Comparison of ENCODE assay signal across 19 mouse cellular contexts in genomic region chr1:91993658-91994165, GRCm38 (mm10).
DNase-seq lines count a peak whose midpoint lies in the region; ATAC-seq and TF ChIP-seq lines count a peak whose summit lies in the region.
"Had no signal": no experiment of that assay in that cellular context is flagged by ENCODE, and none has a peak within 500 bp of the region (broad histone marks: within the 10 kb centered on the region; RNA-seq: fewer than 3 reads in every experiment).

No protein-coding gene starts in this region.

- no peak overlapping the region for H3K9ac ChIP-seq in CH12.LX (ENCODE audit: insufficient read depth, low read depth)
- no peak overlapping the region for H3K9ac ChIP-seq in kidney, postnatal 0 days (ENCODE audit: low read depth, low read length)
- H3K9ac ChIP-seq: forebrain, embryonic 15.5 days; heart, embryonic 13.5 days; liver, embryonic 13.5 days had no signal

- peak; percentile 35 to 42 for DNase-seq in cerebellum, postnatal 14 days
- no peak for DNase-seq in cerebellum, postnatal 4 days (ENCODE audit: low spot score in 2 of 2)
- DNase-seq in CH12.LX (ENCODE audit: extremely low read depth) = peak; percentile 13
- peak; percentile 64 for DNase-seq in kidney, adult 11 months
- DNase-seq in kidney, postnatal 0 days (ENCODE audit: low spot score) = peak; percentile 55
- no peak for DNase-seq in thymus, adult 2 months
- no peak for DNase-seq in thymus, postnatal 36 days
- no peak for DNase-seq in spleen, adult 18-20 months
- DNase-seq: adrenal gland, postnatal 25 days; cerebellum, postnatal 36 days; heart, postnatal 36 days; liver, embryonic 13.5 days; midbrain, embryonic 14.5 days; thymus, postnatal 14 days had no signal

- TF ChIP-seq EP300 in CH12.LX (IDR thresholded peaks at IDR 0.05; ENCODE audit: low read length) = no peak

- in situ Hi-C loops in CH12.LX (cut with MboI; ENCODE audit: low pct_ligation_motif_present, low pct_unique_long_range_greater_than_20kb, low sequenced_read_pairs) = no loop called here

- no peaks in the 10 kb centered on the region for H3K79me2 ChIP-seq in CH12.LX (replicated peaks; ENCODE audit: control insufficient read depth, extremely low read depth, insufficient read depth, poor library complexity, severe bottlenecking)

- WGBS in kidney, postnatal 0 days = 49% methylated on average over 9 of the region's 9 CpGs
- 98% methylated on average over 9 of the region's 9 CpGs for WGBS in thymus, adult 2 months

- no peak overlapping the region for H3K4me2 ChIP-seq in CH12.LX (ENCODE audit: insufficient read depth, low read depth, poor library complexity, severe bottlenecking)
- H3K4me2 ChIP-seq in kidney, postnatal 0 days (ENCODE audit: low read length) = no peak overlapping the region
- H3K4me2 ChIP-seq: forebrain, embryonic 15.5 days; heart, embryonic 13.5 days; liver, embryonic 13.5 days had no signal

- dilution Hi-C loops in CH12.LX (cut with MboI; ENCODE audit: extremely low pct_ligation_motif_present, extremely low pct_unique_long_range_greater_than_20kb, low sequenced_read_pairs) = no loop called here

- H3K4me1 ChIP-seq in CH12.LX (ENCODE audit: control insufficient read depth in 1 of 2, insufficient read depth in 2 of 2) = peaks cover 0 to 47% of the 10 kb centered on the region in 2 experiments; a peak in 2 of 4 replicates
- no peaks in the 10 kb centered on the region for H3K4me1 ChIP-seq in kidney, postnatal 0 days (replicated peaks; ENCODE audit: insufficient read depth, low read length)
- no peaks in the 10 kb centered on the region for H3K4me1 ChIP-seq in thymus, adult 2 months (replicated peaks; ENCODE audit: control insufficient read depth, insufficient read depth, low read length)
- H3K4me1 ChIP-seq: embryonic facial prominence, embryonic 10.5 days; forebrain, embryonic 15.5 days; heart, embryonic 13.5 days; liver, embryonic 13.5 days had no signal

- H3K27ac ChIP-seq in CH12.LX (ENCODE audit: insufficient read depth, low read depth) = no peak overlapping the region
- H3K27ac ChIP-seq in kidney, postnatal 0 days = no peak overlapping the region; the same call in 1 of the 2 replicates
- H3K27ac ChIP-seq in thymus, adult 2 months (ENCODE audit: control insufficient read depth, insufficient read depth, low read length) = no peak overlapping the region
- H3K27ac ChIP-seq: embryonic facial prominence, embryonic 10.5 days; forebrain, embryonic 15.5 days; heart, embryonic 13.5 days; hindbrain, postnatal 0 days; liver, embryonic 13.5 days; stomach, postnatal 0 days had no signal

- TF ChIP-seq CTCF in CH12.LX (conservative IDR thresholded peaks at IDR 0.05 in 1 of 2, IDR thresholded peaks at IDR 0.05 in 1 of 2; ENCODE audit: low read depth in 2 of 2, low read length in 2 of 2) = no peak
- no peak for TF ChIP-seq CTCF in kidney, postnatal 0 days (IDR thresholded peaks at IDR 0.05; ENCODE audit: low read depth)
- TF ChIP-seq CTCF in thymus, adult 2 months (IDR thresholded peaks at IDR 0.05; ENCODE audit: borderline replicate concordance, control insufficient read depth, extremely low read depth, insufficient read depth, low read length, poor library complexity) = no peak

- peaks cover 9 to 54% of the 10 kb centered on the region in 2 experiments for H3K36me3 ChIP-seq in CH12.LX (replicated peaks in 1 of 2; ENCODE audit: control insufficient read depth in 1 of 2, insufficient read depth in 1 of 2, low read length in 1 of 2)
- peaks cover 7% of the 10 kb centered on the region; the same call in 1 of the 2 replicates for H3K36me3 ChIP-seq in kidney, postnatal 0 days (ENCODE audit: insufficient read depth, low read length)
- peaks cover 17% of the 10 kb centered on the region for H3K36me3 ChIP-seq in thymus, adult 2 months (ENCODE audit: control insufficient read depth, insufficient read depth, low read length)

- no peak for TF ChIP-seq RAD21 in CH12.LX (IDR thresholded peaks at IDR 0.05; ENCODE audit: low read depth, low read length)

- H3K9me3 ChIP-seq in CH12.LX (replicated peaks; ENCODE audit: low read length) = no peaks in the 10 kb centered on the region
- no peaks in the 10 kb centered on the region for H3K9me3 ChIP-seq in kidney, postnatal 0 days (replicated peaks; ENCODE audit: low read length)
- H3K9me3 ChIP-seq: embryonic facial prominence, embryonic 10.5 days; forebrain, embryonic 15.5 days; heart, embryonic 13.5 days; liver, embryonic 13.5 days had no signal

- H3K4me3 ChIP-seq in CH12.LX (replicated peaks in 1 of 3; ENCODE audit: low read depth in 2 of 3, low read length in 2 of 3, poor library complexity in 1 of 3) = no peak overlapping the region
- no peak overlapping the region for H3K4me3 ChIP-seq in kidney, postnatal 0 days (replicated peaks; ENCODE audit: low read depth, low read length)
- H3K4me3 ChIP-seq in thymus, adult 2 months (ENCODE audit: control insufficient read depth, insufficient read depth, low read length) = no peak overlapping the region
- H3K4me3 ChIP-seq: embryonic facial prominence, embryonic 10.5 days; forebrain, embryonic 15.5 days; heart, embryonic 13.5 days; liver, embryonic 13.5 days had no signal

- no peak for TF ChIP-seq POLR2A in CH12.LX (IDR thresholded peaks at IDR 0.05; ENCODE audit: low read depth, low read length)
- no peak for TF ChIP-seq POLR2A in thymus, adult 2 months (IDR thresholded peaks at IDR 0.05; ENCODE audit: control insufficient read depth, extremely low read depth, insufficient read depth, low read length, poor library complexity)

- H3K27me3 ChIP-seq in CH12.LX (replicated peaks) = no peaks in the 10 kb centered on the region
- H3K27me3 ChIP-seq in kidney, postnatal 0 days (ENCODE audit: insufficient read depth, low read length) = no peaks in the 10 kb centered on the region
- H3K27me3 ChIP-seq in thymus, adult 2 months (ENCODE audit: control insufficient read depth, insufficient read depth, low read length) = no peaks in the 10 kb centered on the region
- H3K27me3 ChIP-seq: forebrain, embryonic 15.5 days; heart, embryonic 13.5 days; liver, embryonic 13.5 days had no signal

- ATAC-seq in kidney, postnatal 0 days (replicated peaks; ENCODE audit: low FRiP score, low read depth) = peak; percentile 57; the same call in 1 of the 2 replicates
- ATAC-seq: forebrain, embryonic 15.5 days; hindbrain, postnatal 0 days had no signal

TF ChIP-seq in CH12.LX, 34 proteins besides CTCF, POLR2A, EP300 and RAD21:
- TF ChIP-seq KAT2A (IDR thresholded peaks at IDR 0.05; ENCODE audit: insufficient replicate concordance, low read length) (no peak), JUN (IDR thresholded peaks at IDR 0.05; ENCODE audit: insufficient read depth, low read depth, low read length) (no peak), NELFE (IDR thresholded peaks at IDR 0.05; ENCODE audit: low read depth, low read length) (no peak), UBTF (IDR thresholded peaks at IDR 0.05; ENCODE audit: low read depth, low read length) (no peak), CHD1 (IDR thresholded peaks at IDR 0.05; ENCODE audit: low read depth, low read length) (no peak)

Comparison
In these comparisons a context has a peak if more than half of its experiments do, and no peak if none do; other contexts are left out.
1. DNase-seq: peak in cerebellum, postnatal 14 days (2 of 2), CH12.LX (single experiment), kidney, adult 11 months (single experiment) and kidney, postnatal 0 days (single experiment); none in cerebellum, postnatal 4 days (0 of 2), thymus, adult 2 months (single experiment), thymus, postnatal 36 days (0 of 2) and spleen, adult 18-20 months (0 of 2).